Mouse (Mus musculus) embryonic fibroblast, embryonic 13.5 days (primary cell): ENCODE measurements around the gene Vps13d.

Experiments
- CTCF ChIP-seq: IDR thresholded peaks from 2 replicates; pipeline ENCODE4 v1.5.1; 2011; ENCODE audit warnings: mild to moderate bottlenecking, control low read depth, low read length, moderate library complexity, borderline replicate concordance; ENCODE audit not compliant: insufficient read depth
- POLR2A ChIP-seq: IDR thresholded peaks from 2 replicates; pipeline ENCODE4 v1.6.1; 2011; ENCODE audit warnings: low read depth, mild to moderate bottlenecking, control low read depth, low read length, moderate library complexity

DNA sequence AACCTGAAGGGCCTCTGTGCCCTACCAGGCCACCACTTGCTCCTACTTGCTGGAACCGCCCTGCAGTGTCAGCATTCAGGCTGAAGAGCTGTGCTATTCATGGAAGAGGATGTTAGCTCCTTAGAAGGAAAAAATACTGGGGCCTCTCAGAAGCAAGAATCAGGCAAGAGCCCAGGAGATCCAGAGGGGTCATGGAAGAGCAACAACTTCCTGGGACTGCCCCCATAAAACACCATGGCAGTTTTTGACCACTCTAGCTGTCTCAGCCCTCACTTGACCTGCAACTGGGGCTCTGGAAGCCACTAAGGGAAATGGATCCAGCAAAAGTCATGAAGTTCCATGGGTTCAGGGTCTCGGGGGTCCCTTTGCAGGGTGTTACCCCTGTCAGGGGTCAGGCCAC, 20.6 kb upstream of the Vps13d start:
- TF ChIP-seq POLR2A (no peak), CTCF (no peak)
